Mouse (Mus musculus): ENCODE results near the gene Mboat7.

Gene Mboat7

GRCm38 (mm10) chr7:3692382-3692986, 839 bp downstream of the Mboat7 start, which contains the start of gene Tsen34:
Gene Tsen34, plus strand, starts transcription at chr7:3692863.
- DNase-seq (ENCODE audit: low spot score in 2 of 2), result no peak

- no peak for DNase-seq (ENCODE audit: low spot score in 2 of 2)
Measured at GRCm38 (mm10) chr7:3691919-3692318, 1.4 kb downstream of the Mboat7 start.

- DNase-seq (ENCODE audit: low spot score in 2 of 2), result no peak
Measured at GRCm38 (mm10) chr7:3685400-3686187, 7.7 kb downstream of the Mboat7 start.

- no peak for DNase-seq (ENCODE audit: low spot score in 2 of 2)
Measured at GRCm38 (mm10) chr7:3684698-3685097, 8.6 kb downstream of the Mboat7 start.

GRCm38 (mm10) chr7:3683908-3684550, 9.3 kb downstream of the Mboat7 start:
- peak in 1 of 2 experiments; percentile 58 for DNase-seq (ENCODE audit: low spot score in 2 of 2)

- DNase-seq (ENCODE audit: low spot score in 2 of 2), result no peak
Measured at GRCm38 (mm10) chr7:3677342-3677741, 16.0 kb downstream of the Mboat7 start, which contains the start of gene Tmc4. Gene Tmc4, minus strand, starts transcription at chr7:3677553.

GRCm38 (mm10) chr7:3676371-3676770, 17.0 kb downstream of the Mboat7 start:
- no peak for DNase-seq (ENCODE audit: low spot score in 2 of 2)

GRCm38 (mm10) chr7:3675228-3675548, 18.1 kb downstream of the Mboat7 start:
- no peak for DNase-seq (ENCODE audit: low spot score in 2 of 2)

GRCm38 (mm10) chr7:3674507-3675227, 18.7 kb downstream of the Mboat7 start:
- peak; percentile 82 to 90 for DNase-seq (ENCODE audit: low spot score in 2 of 2)

GRCm38 (mm10) chr7:3666921-3667391, 26.4 kb downstream of the Mboat7 start:
- no peak for DNase-seq (ENCODE audit: low spot score in 2 of 2)

GRCm38 (mm10) chr7:3665215-3666114, 27.9 kb downstream of the Mboat7 start, which contains the start of gene Leng1:
Gene Leng1, minus strand, starts transcription at chr7:3665840.
- peak; percentile 98 to 99 for DNase-seq (ENCODE audit: low spot score in 2 of 2)

GRCm38 (mm10) chr7:3664524-3665214, 28.7 kb downstream of the Mboat7 start:
- DNase-seq (ENCODE audit: low spot score in 2 of 2), result no peak

- DNase-seq (ENCODE audit: low spot score in 2 of 2), result no peak
Measured at GRCm38 (mm10) chr7:3658578-3658977, 34.7 kb downstream of the Mboat7 start.

- DNase-seq (ENCODE audit: low spot score in 2 of 2), result no peak
Measured at GRCm38 (mm10) chr7:3656966-3657365, 36.4 kb downstream of the Mboat7 start.

- no peak for DNase-seq (ENCODE audit: low spot score in 2 of 2)
Measured at GRCm38 (mm10) chr7:3646641-3647040, 46.7 kb downstream of the Mboat7 start.

GRCm38 (mm10) chr7:3646188-3646587, 47.1 kb downstream of the Mboat7 start:
- DNase-seq (ENCODE audit: low spot score in 2 of 2), result no peak

- peak in 1 of 2 experiments; percentile 57 for DNase-seq (ENCODE audit: low spot score in 2 of 2)
Measured at GRCm38 (mm10) chr7:3645488-3646025, 47.8 kb downstream of the Mboat7 start.

GRCm38 (mm10) chr7:3644672-3645487, 48.4 kb downstream of the Mboat7 start, which contains the start of gene Cnot3:
Gene Cnot3, plus strand, starts transcription at chr7:3645268.
- DNase-seq (ENCODE audit: low spot score in 2 of 2), result peak; percentile 99 to 100

- DNase-seq (ENCODE audit: low spot score in 2 of 2), result no peak
Measured at GRCm38 (mm10) chr7:3644348-3644671, 49.0 kb downstream of the Mboat7 start.
